Mouse (Mus musculus) forebrain, postnatal 0 days (tissue): ENCODE measurements around the gene Kcnt1. TPM values are rescaled to one million over a fixed set of nuclear protein-coding genes. Genes with fewer than 3 reads are reported as not detected.
A peak's percentile ranks its signal among the peaks of the same experiment; 100 is the strongest.

Source experiments
- ATAC-seq: fragments of 200-750 bp; cut with Nextera tagmentation; 2 replicates; pipeline ENCODE4 v1.8.0; 2017; ENCODE audit warnings: mild to moderate bottlenecking, moderate library complexity
- DNase-seq: peaks from one replicate; pipeline ENCODE4 v3.0.0-alpha.2; 2015
- H3K27ac ChIP-seq: fragments of 300-500 bp; sonication (generic); 2 replicates; pipeline ENCODE4 v1.5.1; 2014; ENCODE audit warnings: low read depth, mild to moderate bottlenecking, antibody characterized with exemption, low read length, moderate library complexity, mixed read lengths
- H3K27me3 ChIP-seq: fragments of 300-500 bp; sonication (generic); 2 replicates; pipeline ENCODE4 v1.6.1; 2014; ENCODE audit warnings: mild to moderate bottlenecking, low read length, mixed read lengths; ENCODE audit not compliant: insufficient read depth
- H3K36me3 ChIP-seq: fragments of 300-500 bp; sonication (generic); 2 replicates; pipeline ENCODE4 v1.6.1; 2014; ENCODE audit warnings: mild to moderate bottlenecking, moderate library complexity; ENCODE audit not compliant: insufficient read depth
- H3K4me1 ChIP-seq: fragments of 300-500 bp; sonication (generic); 2 replicates; pipeline ENCODE4 v1.6.1; 2014; ENCODE audit warnings: antibody characterized with exemption; ENCODE audit not compliant: insufficient read depth
- H3K4me2 ChIP-seq: fragments of 300-500 bp; sonication (generic); 2 replicates; pipeline ENCODE4 v1.6.1; 2014; ENCODE audit warnings: low read depth, mild to moderate bottlenecking, moderate library complexity
- H3K4me3 ChIP-seq: fragments of 300-500 bp; sonication (generic); 2 replicates; pipeline ENCODE4 v1.5.1; 2014; ENCODE audit warnings: low read depth, low read length, mixed read lengths
- H3K9ac ChIP-seq: fragments of 300-500 bp; sonication (generic); 2 replicates; pipeline ENCODE4 v1.6.1; 2014; ENCODE audit warnings: mild to moderate bottlenecking
- H3K9me3 ChIP-seq: fragments of 300-500 bp; sonication (generic); 2 replicates; pipeline ENCODE4 v1.6.1; 2016; ENCODE audit warnings: low read length
- CTCF ChIP-seq: sonication (generic); IDR thresholded peaks from 2 replicates; pipeline ENCODE4 v1.5.1; 2016; ENCODE audit warnings: antibody characterized with exemption, control low read depth, low read depth
- WGBS: fragments of 180-500 bp; shearing (Covaris S2); extraction: QIAGEN DNeasy Blood & Tissue Kit; methylation state at CpG from one replicate; pipeline ENCODE4 v1.1.7; 2014; 5-methylcytosine and 5-hydroxymethylcytosine counted together
- polyA plus RNA-seq: library from polyadenylated mRNA; unstranded; fragments of >200 nt; fragmentation: Nextera tagmentation; extraction: Ambion mirVana; gene quantifications from 2 replicates; pipeline ENCODE4 v1.2.1, GENCODE M21; 2015
- total RNA-seq: library from RNA; depleted of rRNA; stranded (reverse); fragments of >200 nt; gene quantifications from 2 replicates; pipeline ENCODE4 v1.2.3, GENCODE M21; 2014

Gene Kcnt1
- total and polyA plus RNA-seq, 2 experiments from 2014 or later = 11.2 to 35.6 TPM

GRCm38 (mm10) chr2:25892440-25892839 lies 28.9 kb downstream of the Kcnt1 start:
- DNase-seq (no peak), ATAC-seq (no peak)
- H3K27ac ChIP-seq = no peak overlapping the region
- no peak overlapping the region for H3K9ac ChIP-seq
- 80% methylated on average over 7 of the region's 7 CpGs for WGBS
- H3K4me3 ChIP-seq = no peak overlapping the region
- no peaks in the 10 kb centered on the region for H3K27me3 ChIP-seq
- H3K9me3 ChIP-seq = no peaks in the 10 kb centered on the region
- no peaks in the 10 kb centered on the region for H3K4me1 ChIP-seq
- H3K36me3 ChIP-seq = no peaks in the 10 kb centered on the region; the same call in 1 of the 2 replicates
- no peak overlapping the region for H3K4me2 ChIP-seq
- TF ChIP-seq CTCF = no peak; the same call in 1 of the 2 replicates

- Histone ChIP-seq H3K27ac (no peak overlapping the region; the same call in 1 of the 2 replicates), H3K4me3 (no peak overlapping the region), H3K9me3 (no peaks in the 10 kb centered on the region), H3K4me1 (no peaks in the 10 kb centered on the region), H3K9ac (no peak overlapping the region), H3K27me3 (no peaks in the 10 kb centered on the region), H3K4me2 (no peak overlapping the region), H3K36me3 (no peaks in the 10 kb centered on the region; the same call in 1 of the 2 replicates)
- no peak for TF ChIP-seq CTCF
- ATAC-seq (no peak), DNase-seq (no peak)
- 84% methylated on average over 9 of the region's 9 CpGs for WGBS
Measured at GRCm38 (mm10) chr2:25898970-25899369, 35.4 kb downstream of the Kcnt1 start.

GRCm38 (mm10) chr2:25909872-25910271 lies 46.3 kb downstream of the Kcnt1 start:
- ATAC-seq (no peak), DNase-seq (no peak)
- no peaks in the 10 kb centered on the region for H3K27me3 ChIP-seq
- no peaks in the 10 kb centered on the region for H3K9me3 ChIP-seq
- no peaks in the 10 kb centered on the region for H3K4me1 ChIP-seq
- whole genome bisulfite sequencing = 71% methylated on average over 12 of the region's 12 CpGs
- H3K27ac ChIP-seq = no peak overlapping the region
- no peak for TF ChIP-seq CTCF
- H3K36me3 ChIP-seq = no peaks in the 10 kb centered on the region
- no peak overlapping the region for H3K9ac ChIP-seq
- no peak overlapping the region for H3K4me3 ChIP-seq
- H3K4me2 ChIP-seq = no peak overlapping the region

- Histone ChIP-seq H3K4me2 (no peak overlapping the region), H3K4me3 (no peak overlapping the region), H3K4me1 (no peaks in the 10 kb centered on the region), H3K9me3 (no peaks in the 10 kb centered on the region), H3K9ac (no peak overlapping the region), H3K36me3 (no peaks in the 10 kb centered on the region), H3K27me3 (no peaks in the 10 kb centered on the region), H3K27ac (no peak overlapping the region)
- ATAC-seq (peak; percentile 10; the same call in 1 of the 2 replicates), DNase-seq (peak; percentile 42)
- 55% methylated on average over 2 of the region's 2 CpGs for WGBS
- TF ChIP-seq CTCF = peak; percentile 66
Measured at GRCm38 (mm10) chr2:25913247-25913646, 49.7 kb downstream of the Kcnt1 start.

- TF ChIP-seq CTCF = no peak
- Histone ChIP-seq H3K27ac (no peak overlapping the region), H3K4me1 (no peaks in the 10 kb centered on the region), H3K9me3 (no peaks in the 10 kb centered on the region), H3K4me3 (no peak overlapping the region), H3K9ac (no peak overlapping the region), H3K36me3 (no peaks in the 10 kb centered on the region), H3K4me2 (no peak overlapping the region), H3K27me3 (no peaks in the 10 kb centered on the region)
- DNase-seq (no peak), ATAC-seq (no peak)
- WGBS = 80% methylated on average over 4 of the region's 4 CpGs
Measured at GRCm38 (mm10) chr2:25914201-25914600, 50.7 kb downstream of the Kcnt1 start.

- no peak overlapping the region for H3K4me2 ChIP-seq
- no peaks in the 10 kb centered on the region for H3K36me3 ChIP-seq
- no peak overlapping the region for H3K9ac ChIP-seq
- no peak overlapping the region for H3K4me3 ChIP-seq
- no peaks in the 10 kb centered on the region for H3K9me3 ChIP-seq
- H3K27ac ChIP-seq = no peak overlapping the region
- no peak for TF ChIP-seq CTCF
- WGBS = 91% methylated on average over 5 of the region's 5 CpGs
- ATAC-seq (no peak), DNase-seq (no peak)
- no peaks in the 10 kb centered on the region for H3K4me1 ChIP-seq
- H3K27me3 ChIP-seq = no peaks in the 10 kb centered on the region
Measured at GRCm38 (mm10) chr2:25914821-25915220, 51.3 kb downstream of the Kcnt1 start.

- Histone ChIP-seq H3K4me1 (no peaks in the 10 kb centered on the region), H3K36me3 (no peaks in the 10 kb centered on the region), H3K27me3 (no peaks in the 10 kb centered on the region), H3K27ac (0 out of 2 replicates have a peak overlapping the region, but pooled peaks have one; percentile 4), H3K4me3 (no peak overlapping the region), H3K9ac (no peak overlapping the region), H3K9me3 (no peaks in the 10 kb centered on the region), H3K4me2 (no peak overlapping the region)
- DNase-seq (no peak), ATAC-seq (no peak)
- no peak for TF ChIP-seq CTCF
- WGBS = 73% methylated on average over 2 of the region's 2 CpGs
Measured at GRCm38 (mm10) chr2:25918408-25918807, 54.9 kb downstream of the Kcnt1 start.
